Mouse (Mus musculus): ENCODE results near the gene Samhd1. TPM values are rescaled to one million over a fixed set of nuclear protein-coding genes. Genes with fewer than 3 reads are reported as not detected.

Gene Samhd1
- total and polyA plus RNA-seq, 2 experiments from 2014 or later, result 13.0 to 22.6 TPM

- H3K4me1 ChIP-seq (ENCODE audit: control insufficient read depth, insufficient read depth), result no peaks in the 10 kb centered on the region
- WGBS, result 83% methylated on average over 1 of the region's 1 CpGs
- no peak overlapping the region for H3K9ac ChIP-seq (replicated peaks; ENCODE audit: low read depth, low read length)
- peaks cover 46% of the 10 kb centered on the region for H3K36me3 ChIP-seq (replicated peaks; ENCODE audit: control insufficient read depth, insufficient read depth, low read length)
- DNase-seq (ENCODE audit: low spot score), result no peak
- no peak overlapping the region for H3K27ac ChIP-seq (ENCODE audit: low read depth)
- ATAC-seq (ENCODE audit: insufficient read depth, low read depth), result no peak
- no peaks in the 10 kb centered on the region for H3K9me3 ChIP-seq (replicated peaks; ENCODE audit: control insufficient read depth, low read length)
- no peak overlapping the region for H3K4me2 ChIP-seq (ENCODE audit: low read depth, low read length)
- no peaks in the 10 kb centered on the region for H3K27me3 ChIP-seq (ENCODE audit: control insufficient read depth, insufficient read depth, low read length)
- no peak overlapping the region for H3K4me3 ChIP-seq (ENCODE audit: low read depth, low read length)
- TF ChIP-seq CTCF (IDR thresholded peaks at IDR 0.05; ENCODE audit: low read depth), result no peak
- TF ChIP-seq EP300 (IDR thresholded peaks at IDR 0.05; ENCODE audit: low read depth), result no peak
Observed at GRCm38 (mm10) chr2:157156079-157156478, 21.0 kb upstream of the Samhd1 start.

GRCm38 (mm10) chr2:157153235-157153634 is 18.2 kb upstream of the Samhd1 start:
- Histone ChIP-seq H3K4me1 (ENCODE audit: control insufficient read depth, insufficient read depth) (no peaks in the 10 kb centered on the region), H3K9me3 (replicated peaks; ENCODE audit: control insufficient read depth, low read length) (no peaks in the 10 kb centered on the region), H3K4me3 (ENCODE audit: low read depth, low read length) (no peak overlapping the region), H3K36me3 (replicated peaks; ENCODE audit: control insufficient read depth, insufficient read depth, low read length) (peaks cover 45% of the 10 kb centered on the region), H3K27me3 (ENCODE audit: control insufficient read depth, insufficient read depth, low read length) (no peaks in the 10 kb centered on the region), H3K27ac (ENCODE audit: low read depth) (no peak overlapping the region), H3K9ac (replicated peaks; ENCODE audit: low read depth, low read length) (no peak overlapping the region), H3K4me2 (ENCODE audit: low read depth, low read length) (no peak overlapping the region)
- TF ChIP-seq CTCF (IDR thresholded peaks at IDR 0.05; ENCODE audit: low read depth), result no peak
- TF ChIP-seq EP300 (IDR thresholded peaks at IDR 0.05; ENCODE audit: low read depth), result no peak
- 82% methylated on average over 2 of the region's 2 CpGs for WGBS
- ATAC-seq (ENCODE audit: insufficient read depth, low read depth), result no peak
- DNase-seq (ENCODE audit: low spot score), result no peak

DNA sequence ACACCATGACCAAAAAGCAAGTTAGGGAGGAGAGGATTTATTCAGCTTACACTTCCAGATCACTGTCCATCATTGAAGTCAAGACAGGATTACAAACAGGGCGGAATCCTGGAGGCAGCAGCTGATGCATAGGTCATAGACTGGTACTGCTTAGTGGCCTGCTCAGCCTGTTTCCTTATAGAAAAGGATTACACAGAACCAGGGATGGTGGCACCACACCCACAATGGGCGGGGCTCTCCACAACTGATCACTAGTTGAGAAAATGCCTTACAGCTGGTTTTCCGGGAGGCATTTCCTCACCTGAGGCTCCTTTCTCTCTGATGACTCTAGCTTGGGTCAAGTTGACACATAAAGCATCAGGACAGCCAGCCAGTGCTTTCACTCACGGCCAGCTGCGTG is 13.4 kb upstream of the Samhd1 start:
- WGBS, result 94% methylated on average over 5 of the region's 5 CpGs
- Histone ChIP-seq H3K4me2 (ENCODE audit: low read depth, low read length) (no peak overlapping the region), H3K4me1 (ENCODE audit: control insufficient read depth, insufficient read depth) (no peaks in the 10 kb centered on the region), H3K27me3 (ENCODE audit: control insufficient read depth, insufficient read depth, low read length) (no peaks in the 10 kb centered on the region), H3K4me3 (ENCODE audit: low read depth, low read length) (no peak overlapping the region), H3K9ac (replicated peaks; ENCODE audit: low read depth, low read length) (no peak overlapping the region), H3K9me3 (replicated peaks; ENCODE audit: control insufficient read depth, low read length) (no peaks in the 10 kb centered on the region), H3K27ac (ENCODE audit: low read depth) (no peak overlapping the region), H3K36me3 (replicated peaks; ENCODE audit: control insufficient read depth, insufficient read depth, low read length) (peaks cover 48% of the 10 kb centered on the region)
- TF ChIP-seq CTCF (IDR thresholded peaks at IDR 0.05; ENCODE audit: low read depth) (no peak), EP300 (IDR thresholded peaks at IDR 0.05; ENCODE audit: low read depth) (no peak)
- ATAC-seq (ENCODE audit: insufficient read depth, low read depth) (no peak), DNase-seq (ENCODE audit: low spot score) (no peak)

- Histone ChIP-seq H3K9me3 (replicated peaks; ENCODE audit: control insufficient read depth, low read length) (no peaks in the 10 kb centered on the region), H3K27ac (ENCODE audit: low read depth) (no peak overlapping the region), H3K9ac (replicated peaks; ENCODE audit: low read depth, low read length) (no peak overlapping the region), H3K4me2 (ENCODE audit: low read depth, low read length) (no peak overlapping the region), H3K27me3 (ENCODE audit: control insufficient read depth, insufficient read depth, low read length) (no peaks in the 10 kb centered on the region), H3K4me3 (ENCODE audit: low read depth, low read length) (no peak overlapping the region), H3K4me1 (ENCODE audit: control insufficient read depth, insufficient read depth) (no peaks in the 10 kb centered on the region), H3K36me3 (replicated peaks; ENCODE audit: control insufficient read depth, insufficient read depth, low read length) (peaks cover 48% of the 10 kb centered on the region)
- WGBS, result 84% methylated on average over 9 of the region's 9 CpGs
- TF ChIP-seq EP300 (IDR thresholded peaks at IDR 0.05; ENCODE audit: low read depth), result no peak
- TF ChIP-seq CTCF (IDR thresholded peaks at IDR 0.05; ENCODE audit: low read depth), result no peak
- ATAC-seq (ENCODE audit: insufficient read depth, low read depth) (no peak), DNase-seq (ENCODE audit: low spot score) (no peak)
Observed at GRCm38 (mm10) chr2:157147397-157148020, 12.4 kb upstream of the Samhd1 start.

GRCm38 (mm10) chr2:157145173-157145572 is 10.1 kb upstream of the Samhd1 start:
- no peak for TF ChIP-seq EP300 (IDR thresholded peaks at IDR 0.05; ENCODE audit: low read depth)
- no peak for TF ChIP-seq CTCF (IDR thresholded peaks at IDR 0.05; ENCODE audit: low read depth)

GRCm38 (mm10) chr2:157144132-157144531 is 9.1 kb upstream of the Samhd1 start:
- TF ChIP-seq EP300 (IDR thresholded peaks at IDR 0.05; ENCODE audit: low read depth), result no peak
- DNase-seq (ENCODE audit: low spot score) (no peak), ATAC-seq (ENCODE audit: insufficient read depth, low read depth) (no peak)
- Histone ChIP-seq H3K4me1 (ENCODE audit: control insufficient read depth, insufficient read depth) (no peaks in the 10 kb centered on the region), H3K36me3 (replicated peaks; ENCODE audit: control insufficient read depth, insufficient read depth, low read length) (peaks cover 17% of the 10 kb centered on the region; the same call in 1 of the 2 replicates), H3K27ac (ENCODE audit: low read depth) (no peak overlapping the region), H3K9ac (replicated peaks; ENCODE audit: low read depth, low read length) (no peak overlapping the region), H3K9me3 (replicated peaks; ENCODE audit: control insufficient read depth, low read length) (no peaks in the 10 kb centered on the region; the same call in 1 of the 2 replicates), H3K4me2 (ENCODE audit: low read depth, low read length) (no peak overlapping the region), H3K4me3 (ENCODE audit: low read depth, low read length) (no peak overlapping the region), H3K27me3 (ENCODE audit: control insufficient read depth, insufficient read depth, low read length) (no peaks in the 10 kb centered on the region)
- WGBS, result 74% methylated on average over 5 of the region's 5 CpGs

More at GRCm38 (mm10) chr2:157145173-157145572, 10.1 kb upstream of the Samhd1 start:
- no peak overlapping the region for H3K4me2 ChIP-seq (ENCODE audit: low read depth, low read length)
- no peak overlapping the region for H3K9ac ChIP-seq (replicated peaks; ENCODE audit: low read depth, low read length)
- no peak overlapping the region for H3K27ac ChIP-seq (ENCODE audit: low read depth)
- H3K4me3 ChIP-seq (ENCODE audit: low read depth, low read length), result no peak overlapping the region
- H3K27me3 ChIP-seq (ENCODE audit: control insufficient read depth, insufficient read depth, low read length), result no peaks in the 10 kb centered on the region
- no peaks in the 10 kb centered on the region for H3K4me1 ChIP-seq (ENCODE audit: control insufficient read depth, insufficient read depth)
- ATAC-seq (ENCODE audit: insufficient read depth, low read depth) (no peak), DNase-seq (ENCODE audit: low spot score) (no peak)
- no peaks in the 10 kb centered on the region for H3K9me3 ChIP-seq (replicated peaks; ENCODE audit: control insufficient read depth, low read length)
- H3K36me3 ChIP-seq (replicated peaks; ENCODE audit: control insufficient read depth, insufficient read depth, low read length), result peaks cover 27% of the 10 kb centered on the region
- WGBS, result 70% methylated on average over 1 of the region's 1 CpGs

Measured in heart, postnatal 0 days (tissue).